Mouse (Mus musculus) gastrocnemius, postnatal 36 days (tissue): ENCODE data around the gene Gm28042. TPM values are rescaled to one million over a fixed set of nuclear protein-coding genes. Genes with fewer than 3 reads are reported as not detected.

ENCODE experiments used
- microRNA-seq, 2 experiments: library from miRNA; unstranded; fragments of <30 nt; microRNA quantifications; one replicate each; pipeline ENCODE4 v1.2.0; 2021
- total RNA-seq, 2 experiments: library from RNA; stranded (reverse); gene quantifications; 2 replicates each; pipeline ENCODE4 v1.2.3; 2021

Gene Gm28042
- total RNA-seq, 2 experiments from 2014 or later, result 1.1 to 1.3 TPM

Small RNA genes within 50 kb of the gene (microRNA-seq; reads per million reads assigned to microRNA genes)
- gene Mir7665, result 0 reads per million in 2 experiments

Other genes with a start within 250 kb of the Gm28042 start
- gene Rpap1, start 240.0 kb upstream of the Gm28042 start, total RNA-seq, result 10 to 100 TPM; 14.3 to 14.7 TPM
- gene Tyro3, start 229.8 kb upstream of the Gm28042 start, total RNA-seq, result under 1 TPM; 0.57 to 0.74 TPM
- gene Mga, start 130.3 kb upstream of the Gm28042 start, total RNA-seq, result 10 to 100 TPM; 21.7 to 34.1 TPM
- 1 to 10 TPM; 6.2 to 8.1 TPM for gene Mapkbp1, start 54.8 kb upstream of the Gm28042 start, total RNA-seq
- gene Jmjd7, start within 50 bp of the Gm28042 start, total RNA-seq, result 1 to 10 TPM; 1.7 to 2.6 TPM
- gene Pla2g4b, start 5.9 kb downstream of the Gm28042 start, total RNA-seq, result 1 to 10 TPM; 1.9 to 2.4 TPM
- gene Ehd4, start 127.1 kb downstream of the Gm28042 start, total RNA-seq, result 10 to 100 TPM; 35.9 to 40.7 TPM
- 10 to 100 TPM; 29.5 to 29.6 TPM for gene Pla2g4e, start 217.8 kb downstream of the Gm28042 start, total RNA-seq